Mouse (Mus musculus) CH12.LX (cell line): Measurements from ENCODE around the gene Iqgap3. TPM values are rescaled to one million over a fixed set of nuclear protein-coding genes. Genes with fewer than 3 reads are reported as not detected.
A peak's percentile ranks its signal among the peaks of the same experiment; 100 is the strongest.

Source experiments
- DNase-seq: peaks from one replicate; pipeline ENCODE4 v3.0.0-alpha.2; 2013; ENCODE audit errors: extremely low read depth
- H3K27ac ChIP-seq: 2 replicates; pipeline ENCODE4 v1.5.1; 2012; ENCODE audit warnings: low read depth, mild to moderate bottlenecking, control low read depth, moderate library complexity; ENCODE audit not compliant: insufficient read depth
- H3K27me3 ChIP-seq: replicated peaks from 2 replicates; pipeline ENCODE3; 2012; ENCODE audit warnings: inconsistent platforms
- H3K36me3 ChIP-seq, 2 experiments: replicated peaks in 1 of 2; 2 replicates each; pipeline versions ENCODE3 to v1.6.1; 2012; ENCODE audit warnings: inconsistent platforms in 1 of 2, low read length in 1 of 2, mild to moderate bottlenecking in 1 of 2, mixed read lengths in 1 of 2, moderate library complexity in 1 of 2; ENCODE audit not compliant: control insufficient read depth in 1 of 2, insufficient read depth in 1 of 2
- H3K4me1 ChIP-seq, 2 experiments: 2 replicates each; pipeline ENCODE4 v1.6.1; 2012; ENCODE audit warnings: inconsistent platforms in 1 of 2, moderate library complexity in 1 of 2; ENCODE audit not compliant: insufficient read depth in 2 of 2, control insufficient read depth in 1 of 2
- H3K4me2 ChIP-seq: 2 replicates; pipeline ENCODE4 v1.6.1; 2012; ENCODE audit warnings: low read depth, mild to moderate bottlenecking, control low read depth; ENCODE audit not compliant: poor library complexity, insufficient read depth, severe bottlenecking
- H3K4me3 ChIP-seq, 3 experiments: fragments of 150-350 bp in 1 of 3; sonication (generic) in 1 of 3; replicated peaks in 1 of 3; 2 replicates each; pipeline versions ENCODE3 to v1.5.1; 2011 to 2012; ENCODE audit warnings: low read depth in 2 of 3, low read length in 2 of 3, mild to moderate bottlenecking in 2 of 3, moderate library complexity in 2 of 3, control low read depth in 1 of 3, improper control_type of control experiment in 1 of 3, inconsistent platforms in 1 of 3, mixed read lengths in 1 of 3; ENCODE audit not compliant: poor library complexity in 1 of 3
- H3K79me2 ChIP-seq: replicated peaks from 2 replicates; pipeline ENCODE4 v1.6.1; 2012; ENCODE audit warnings: mild to moderate bottlenecking, moderate library complexity; ENCODE audit not compliant: control insufficient read depth, poor library complexity, insufficient read depth, severe bottlenecking; ENCODE audit errors: extremely low read depth
- H3K9ac ChIP-seq: 2 replicates; pipeline ENCODE4 v1.6.1; 2012; ENCODE audit warnings: low read depth, mild to moderate bottlenecking, control low read depth, moderate library complexity; ENCODE audit not compliant: insufficient read depth
- H3K9me3 ChIP-seq: replicated peaks from 2 replicates; pipeline ENCODE3; 2012; ENCODE audit warnings: low read length, inconsistent platforms, mixed read lengths
- BHLHE40 ChIP-seq: IDR thresholded peaks from 2 replicates; pipeline ENCODE4 v1.6.1; 2011; ENCODE audit warnings: mild to moderate bottlenecking, low read depth, low read length, improper control_type of control experiment
- CHD1 ChIP-seq: IDR thresholded peaks from 2 replicates; pipeline ENCODE4 v1.6.1; 2012; ENCODE audit warnings: low read depth, low read length, improper control_type of control experiment, inconsistent platforms
- E2F4 ChIP-seq: IDR thresholded peaks from 2 replicates; pipeline ENCODE4 v1.6.1; 2011; ENCODE audit warnings: low read depth, low read length, improper control_type of control experiment; ENCODE audit not compliant: insufficient replicate concordance
- ELF1 ChIP-seq: IDR thresholded peaks from 2 replicates; pipeline ENCODE4 v1.6.1; 2014; ENCODE audit warnings: low read depth, mild to moderate bottlenecking, inconsistent platforms, low read length, improper control_type of control experiment
- RCOR1 ChIP-seq: conservative IDR thresholded peaks from 2 replicates; pipeline ENCODE4 v1.6.1; 2012; ENCODE audit warnings: low read depth, mild to moderate bottlenecking, inconsistent platforms, low read length, improper control_type of control experiment
- TBP ChIP-seq: conservative IDR thresholded peaks from 2 replicates; pipeline ENCODE4 v1.6.1; 2011; ENCODE audit warnings: low read depth, low read length, improper control_type of control experiment
- TCF12 ChIP-seq: IDR thresholded peaks from 2 replicates; pipeline ENCODE4 v1.6.1; 2014; ENCODE audit warnings: low read depth, mild to moderate bottlenecking, inconsistent platforms, low read length, improper control_type of control experiment
- UBTF ChIP-seq: IDR thresholded peaks from 2 replicates; pipeline ENCODE4 v1.6.1; 2012; ENCODE audit warnings: low read depth, mild to moderate bottlenecking, inconsistent platforms, low read length, improper control_type of control experiment, moderate library complexity
- USF1 ChIP-seq: IDR thresholded peaks from 2 replicates; pipeline ENCODE4 v1.6.1; 2014; ENCODE audit warnings: low read depth, mild to moderate bottlenecking, inconsistent platforms, low read length, improper control_type of control experiment
- USF2 ChIP-seq: conservative IDR thresholded peaks from 2 replicates; pipeline ENCODE4 v1.6.1; 2011; ENCODE audit warnings: low read depth, low read length, improper control_type of control experiment
- dilution Hi-C: fragments of 300-500 bp; cut with MboI; formaldehyde crosslinking; loops from 2 replicates; pipeline ENCODE4 v1.14.3; 2020; ENCODE audit warnings: low sequenced_read_pairs; ENCODE audit not compliant: extremely low pct_unique_long_range_greater_than_20kb, extremely low pct_ligation_motif_present
- in situ Hi-C: fragments of 300-500 bp; cut with MboI; formaldehyde crosslinking; loops from 3 replicates; pipeline ENCODE4 v1.14.3; 2019; ENCODE audit warnings: low sequenced_read_pairs, low pct_ligation_motif_present, low pct_unique_long_range_greater_than_20kb, mixed read lengths
- polyA plus RNA-seq: library from polyadenylated mRNA; unstranded; fragments of >175 nt; gene quantifications from 2 replicates; pipeline ENCODE4 v1.2.1, GENCODE M21; 2012; ENCODE audit warnings: low read depth; ENCODE audit not compliant: insufficient read length
- total RNA-seq, 2 experiments: library from RNA; depleted of rRNA; stranded (reverse); fragments of 300-350 nt in 1 of 2; fragments of >200 nt in 1 of 2; gene quantifications; 2 replicates each; pipeline ENCODE4 v1.2.3; 2012 to 2014

Iqgap3 gene
- total and polyA plus RNA-seq, 3 experiments: 13.0 to 21.9 (median 18.3) TPM

GRCm38 (mm10) chr3:88081345-88082223 is at the start of gene Iqgap3 (continued):
- TF ChIP-seq RCOR1: 0 out of 2 replicates have a peak, but pooled peaks have one; percentile 62
- TF ChIP-seq, all 38 proteins: peak for 19

DNA sequence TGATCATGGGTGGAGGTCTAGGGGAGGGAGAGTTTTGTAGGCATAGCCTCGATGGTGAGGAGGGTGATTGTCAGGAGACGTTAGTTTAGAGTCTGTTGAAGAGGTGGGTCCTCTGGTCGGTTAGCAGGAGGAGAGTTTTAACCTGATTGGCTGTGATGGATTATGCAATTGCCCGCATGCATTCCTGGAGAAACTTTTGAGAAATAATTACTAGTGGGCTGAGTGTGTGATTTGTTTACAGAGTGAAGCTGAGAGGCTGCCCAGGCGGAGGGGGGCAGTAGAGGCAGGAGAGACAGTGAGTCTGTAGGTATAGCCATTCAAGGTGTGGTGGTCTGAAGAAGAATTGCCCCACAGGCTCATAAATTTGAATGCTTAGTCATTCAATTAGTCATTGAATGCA is 48.3 kb upstream of the Iqgap3 start:
- DNase-seq: no peak
- Histone ChIP-seq H3K27me3 (peaks cover 35% of the 10 kb centered on the region), H3K4me2 (no peak overlapping the region), H3K27ac (no peak overlapping the region), H3K4me1 (peaks cover 4 to 15% of the 10 kb centered on the region in 2 experiments; a peak in 3 of 4 replicates), H3K9me3 (peaks cover 4% of the 10 kb centered on the region), H3K9ac (no peak overlapping the region), H3K79me2 (no peaks in the 10 kb centered on the region), H3K36me3 (no peaks in the 10 kb centered on the region), H3K4me3 (no peak overlapping the region)
- in situ Hi-C loops (no loop called here), dilution Hi-C loops (no loop called here)
- TF ChIP-seq TCF12: no peak
- no peak for TF ChIP-seq CHD1
- TF ChIP-seq USF2: no peak
- TF ChIP-seq BHLHE40: no peak
- no peak for TF ChIP-seq E2F4
- no peak for TF ChIP-seq UBTF
- no peak for TF ChIP-seq USF1

GRCm38 (mm10) chr3:88035561-88036293 is 46.0 kb upstream of the Iqgap3 start:
- TF ChIP-seq ELF1 (0 out of 2 replicates have a peak, but pooled peaks have one; percentile 23), TBP (0 out of 2 replicates have a peak, but pooled peaks have one; percentile 37), BHLHE40 (no peak), TCF12 (no peak)

More at GRCm38 (mm10) chr3:88035561-88036293, 46.0 kb upstream of the Iqgap3 start:
- Histone ChIP-seq H3K4me2 (no peak overlapping the region; the same call in 1 of the 2 replicates), H3K9ac (no peak overlapping the region), H3K4me3 (no peak overlapping the region), H3K27ac (no peak overlapping the region), H3K79me2 (no peaks in the 10 kb centered on the region), H3K4me1 (peaks cover 8 to 18% of the 10 kb centered on the region in 2 experiments; a peak in 3 of 4 replicates), H3K36me3 (no peaks in the 10 kb centered on the region), H3K27me3 (peaks cover 42% of the 10 kb centered on the region), H3K9me3 (peaks cover 4% of the 10 kb centered on the region)
- in situ Hi-C loops (no loop called here), dilution Hi-C loops (no loop called here)
- peak; percentile 52 for DNase-seq
